Mouse (Mus musculus) forebrain, postnatal 0 days (tissue): ENCODE measurements at regions not wholly inside any gene's neighbourhood (a gene's known extent, or its start where the extent isn't known, plus 50 kb on each side); places are given as distances from the start of the nearest gene placed in this dataset.

Experiments
- ATAC-seq: fragments of 200-750 bp; cut with Nextera tagmentation; 2 replicates; pipeline ENCODE4 v1.8.0; 2017; ENCODE audit warnings: mild to moderate bottlenecking, moderate library complexity
- DNase-seq: peaks from one replicate; pipeline ENCODE4 v3.0.0-alpha.2; 2015
- H3K27ac ChIP-seq: fragments of 300-500 bp; sonication (generic); 2 replicates; pipeline ENCODE4 v1.5.1; 2014; ENCODE audit warnings: low read depth, mild to moderate bottlenecking, antibody characterized with exemption, low read length, moderate library complexity, mixed read lengths
- H3K27me3 ChIP-seq: fragments of 300-500 bp; sonication (generic); 2 replicates; pipeline ENCODE4 v1.6.1; 2014; ENCODE audit warnings: mild to moderate bottlenecking, low read length, mixed read lengths; ENCODE audit not compliant: insufficient read depth
- H3K36me3 ChIP-seq: fragments of 300-500 bp; sonication (generic); 2 replicates; pipeline ENCODE4 v1.6.1; 2014; ENCODE audit warnings: mild to moderate bottlenecking, moderate library complexity; ENCODE audit not compliant: insufficient read depth
- H3K4me1 ChIP-seq: fragments of 300-500 bp; sonication (generic); 2 replicates; pipeline ENCODE4 v1.6.1; 2014; ENCODE audit warnings: antibody characterized with exemption; ENCODE audit not compliant: insufficient read depth
- H3K4me2 ChIP-seq: fragments of 300-500 bp; sonication (generic); 2 replicates; pipeline ENCODE4 v1.6.1; 2014; ENCODE audit warnings: low read depth, mild to moderate bottlenecking, moderate library complexity
- H3K4me3 ChIP-seq: fragments of 300-500 bp; sonication (generic); 2 replicates; pipeline ENCODE4 v1.5.1; 2014; ENCODE audit warnings: low read depth, low read length, mixed read lengths
- H3K9ac ChIP-seq: fragments of 300-500 bp; sonication (generic); 2 replicates; pipeline ENCODE4 v1.6.1; 2014; ENCODE audit warnings: mild to moderate bottlenecking
- H3K9me3 ChIP-seq: fragments of 300-500 bp; sonication (generic); 2 replicates; pipeline ENCODE4 v1.6.1; 2016; ENCODE audit warnings: low read length
- CTCF ChIP-seq: sonication (generic); IDR thresholded peaks from 2 replicates; pipeline ENCODE4 v1.5.1; 2016; ENCODE audit warnings: antibody characterized with exemption, control low read depth, low read depth
- WGBS: fragments of 180-500 bp; shearing (Covaris S2); extraction: QIAGEN DNeasy Blood & Tissue Kit; methylation state at CpG from one replicate; pipeline ENCODE4 v1.1.7; 2014; 5-methylcytosine and 5-hydroxymethylcytosine counted together

GRCm38 (mm10) chr16:93446970-93447369 is 156.9 kb downstream of the Setd4 start:
- Histone ChIP-seq H3K4me3 (no peak overlapping the region), H3K27ac (no peak overlapping the region), H3K9ac (no peak overlapping the region), H3K4me2 (no peak overlapping the region), H3K27me3 (no peaks in the 10 kb centered on the region), H3K9me3 (no peaks in the 10 kb centered on the region), H3K4me1 (no peaks in the 10 kb centered on the region), H3K36me3 (no peaks in the 10 kb centered on the region)
- DNase-seq (no peak), ATAC-seq (no peak)
- WGBS: 95% methylated on average over 5 of the region's 5 CpGs
- no peak for TF ChIP-seq CTCF

- no peak overlapping the region for H3K27ac ChIP-seq
- WGBS: 84% methylated on average over 13 of the region's 13 CpGs
- no peak for TF ChIP-seq CTCF
Observed at GRCm38 (mm10) chr16:93446206-93446605, 157.7 kb downstream of the Setd4 start.

GRCm38 (mm10) chr16:93442837-93443236 is 161.0 kb downstream of the Setd4 start:
- WGBS: 35% methylated on average over 11 of the region's 11 CpGs
- Histone ChIP-seq H3K27me3 (no peaks in the 10 kb centered on the region), H3K4me3 (no peak overlapping the region), H3K27ac (no peak overlapping the region), H3K9ac (no peak overlapping the region), H3K4me1 (no peaks in the 10 kb centered on the region), H3K9me3 (no peaks in the 10 kb centered on the region), H3K4me2 (no peak overlapping the region), H3K36me3 (no peaks in the 10 kb centered on the region)
- DNase-seq (no peak), ATAC-seq (no peak)
- no peak for TF ChIP-seq CTCF

More at GRCm38 (mm10) chr16:93446206-93446605, 157.7 kb downstream of the Setd4 start:
- no peak for DNase-seq
- no peak for ATAC-seq
- Histone ChIP-seq H3K4me3 (no peak overlapping the region), H3K4me2 (no peak overlapping the region), H3K27me3 (no peaks in the 10 kb centered on the region), H3K9ac (no peak overlapping the region), H3K4me1 (no peaks in the 10 kb centered on the region), H3K36me3 (no peaks in the 10 kb centered on the region), H3K9me3 (no peaks in the 10 kb centered on the region)

- Histone ChIP-seq H3K4me1 (no peaks in the 10 kb centered on the region), H3K4me2 (no peak overlapping the region), H3K27me3 (no peaks in the 10 kb centered on the region), H3K9me3 (no peaks in the 10 kb centered on the region), H3K4me3 (no peak overlapping the region), H3K9ac (no peak overlapping the region), H3K36me3 (no peaks in the 10 kb centered on the region), H3K27ac (no peak overlapping the region)
- whole genome bisulfite sequencing: 16% methylated on average over 14 of the region's 14 CpGs
- no peak for DNase-seq
- no peak for ATAC-seq
- TF ChIP-seq CTCF: no peak
Observed at GRCm38 (mm10) chr16:93437608-93438425, 166.0 kb downstream of the Setd4 start.

GRCm38 (mm10) chr16:93436732-93437131 is 167.1 kb downstream of the Setd4 start:
- no peak overlapping the region for H3K4me2 ChIP-seq
- DNase-seq (no peak), ATAC-seq (no peak)
- no peak overlapping the region for H3K4me3 ChIP-seq
- no peak overlapping the region for H3K27ac ChIP-seq
- no peak overlapping the region for H3K9ac ChIP-seq
- WGBS: 71% methylated on average over 3 of the region's 3 CpGs
- no peaks in the 10 kb centered on the region for H3K4me1 ChIP-seq
- no peaks in the 10 kb centered on the region for H3K27me3 ChIP-seq
- no peaks in the 10 kb centered on the region for H3K9me3 ChIP-seq
- TF ChIP-seq CTCF: no peak
- no peaks in the 10 kb centered on the region for H3K36me3 ChIP-seq

- DNase-seq (no peak), ATAC-seq (no peak)
- Histone ChIP-seq H3K9me3 (no peaks in the 10 kb centered on the region), H3K27me3 (no peaks in the 10 kb centered on the region), H3K36me3 (no peaks in the 10 kb centered on the region), H3K4me1 (no peaks in the 10 kb centered on the region), H3K27ac (no peak overlapping the region), H3K4me3 (no peak overlapping the region), H3K4me2 (no peak overlapping the region), H3K9ac (no peak overlapping the region)
- TF ChIP-seq CTCF: no peak
- WGBS: 78% methylated on average over 5 of the region's 5 CpGs
Observed at GRCm38 (mm10) chr16:93431316-93431715, 172.5 kb downstream of the Setd4 start.

- Histone ChIP-seq H3K9ac (no peak overlapping the region), H3K9me3 (no peaks in the 10 kb centered on the region), H3K27me3 (no peaks in the 10 kb centered on the region), H3K36me3 (no peaks in the 10 kb centered on the region), H3K27ac (no peak overlapping the region), H3K4me2 (no peak overlapping the region), H3K4me3 (no peak overlapping the region), H3K4me1 (no peaks in the 10 kb centered on the region)
- WGBS: 72% methylated on average over 8 of the region's 8 CpGs
- DNase-seq: peak; percentile 35
- peak; percentile 64; the same call in 1 of the 2 replicates for ATAC-seq
- TF ChIP-seq CTCF: no peak
Observed at GRCm38 (mm10) chr16:93429324-93429781, 174.5 kb downstream of the Setd4 start.
